Mouse (Mus musculus) limb, embryonic 13.5 days (tissue): ENCODE results near the gene Psmd8. TPM values are rescaled to one million over a fixed set of nuclear protein-coding genes. Genes with fewer than 3 reads are reported as not detected.
A peak's percentile ranks its signal among the peaks of the same experiment; 100 is the strongest.

ENCODE experiments used
- ATAC-seq: fragments of 200-750 bp; cut with Nextera tagmentation; 2 replicates; pipeline ENCODE4 v1.8.0; 2017; ENCODE audit warnings: low read depth, moderate number of reproducible peaks, moderate TSS enrichment; ENCODE audit not compliant: low FRiP score
- H3K27ac ChIP-seq: fragments of 300-500 bp; sonication (generic); 2 replicates; pipeline ENCODE4 v1.5.1; 2015; ENCODE audit warnings: inconsistent platforms, mild to moderate bottlenecking, moderate library complexity
- H3K27me3 ChIP-seq: fragments of 300-500 bp; sonication (generic); 2 replicates; pipeline ENCODE4 v1.6.1; 2015; ENCODE audit warnings: mild to moderate bottlenecking, inconsistent platforms
- H3K36me3 ChIP-seq: fragments of 300-500 bp; sonication (generic); 2 replicates; pipeline ENCODE4 v1.6.1; 2015; ENCODE audit warnings: inconsistent platforms, mild to moderate bottlenecking, moderate library complexity
- H3K4me1 ChIP-seq: fragments of 300-500 bp; sonication (generic); 2 replicates; pipeline ENCODE4 v1.6.1; 2015; ENCODE audit warnings: inconsistent platforms
- H3K4me2 ChIP-seq: fragments of 300-500 bp; sonication (generic); replicated peaks from 2 replicates; pipeline ENCODE4 v1.6.1; 2015; ENCODE audit warnings: inconsistent platforms, mild to moderate bottlenecking, moderate library complexity
- H3K4me3 ChIP-seq: fragments of 300-500 bp; sonication (generic); 2 replicates; pipeline ENCODE4 v1.5.1; 2015; ENCODE audit warnings: moderate library complexity, mild to moderate bottlenecking, inconsistent platforms
- H3K9ac ChIP-seq: fragments of 300-500 bp; sonication (generic); 2 replicates; pipeline ENCODE4 v1.6.1; 2015; ENCODE audit warnings: mild to moderate bottlenecking, inconsistent platforms
- H3K9me3 ChIP-seq: fragments of 300-500 bp; sonication (generic); 2 replicates; pipeline ENCODE4 v1.6.1; 2016; ENCODE audit warnings: inconsistent platforms
- WGBS: fragments of 180-500 bp; shearing (Covaris S2); methylation state at CpG from one replicate; pipeline ENCODE4 v1.1.7; 2015; 5-methylcytosine and 5-hydroxymethylcytosine counted together
- polyA plus RNA-seq: library from polyadenylated mRNA; unstranded; fragments of >200 nt; fragmentation: Nextera tagmentation; extraction: Ambion mirVana; gene quantifications from 2 replicates; pipeline ENCODE4 v1.2.1, GENCODE M21; 2015

Psmd8 gene
- polyA plus RNA-seq, 1 experiment from 2014 or later: 270 TPM

DNA sequence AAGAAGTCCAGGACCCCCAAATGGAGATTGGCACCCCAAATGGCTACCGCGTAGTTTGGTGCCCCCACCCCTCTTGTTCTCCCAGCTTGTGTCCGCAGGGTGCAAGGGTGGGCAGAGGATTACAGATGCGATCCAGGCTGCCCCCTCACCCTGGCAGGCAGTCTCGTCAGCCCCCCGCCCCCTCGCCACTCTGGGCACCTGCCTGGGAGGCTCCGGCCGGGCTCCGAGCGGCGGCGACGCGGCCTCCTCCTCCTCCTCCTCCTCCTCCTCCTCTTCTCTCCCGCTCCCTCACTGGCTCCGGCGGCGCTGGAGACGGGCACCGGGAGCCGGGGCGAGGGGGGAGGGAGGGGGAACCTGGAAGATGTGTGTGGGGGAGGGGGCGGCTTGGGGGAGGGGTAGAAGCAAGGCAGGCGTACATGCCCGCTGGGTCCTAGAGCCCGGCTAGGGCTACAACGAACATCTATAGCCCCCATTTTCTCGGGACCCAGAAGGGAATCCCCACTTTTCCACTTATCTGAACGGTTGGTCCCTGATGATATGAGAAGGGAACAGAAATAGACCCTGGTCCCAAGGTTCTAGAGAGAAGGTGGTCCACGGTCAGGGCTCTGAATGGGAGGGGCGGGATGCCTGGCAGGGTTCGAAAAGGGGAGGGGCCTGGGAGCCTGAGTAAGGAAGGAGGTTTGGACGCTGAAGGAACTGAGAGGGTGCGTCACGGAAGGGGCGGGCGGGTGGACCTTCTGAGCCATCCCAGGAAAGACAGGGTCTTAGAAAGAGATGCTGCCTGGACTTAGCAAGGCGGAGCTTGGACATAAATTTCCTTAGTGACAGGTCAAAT, 11.1 kb downstream of the Psmd8 start:
- WGBS: under 1% methylated on average over 27 of the region's 39 CpGs
- Histone ChIP-seq H3K27ac (peak overlapping the region; percentile 39; the same call in 1 of the 2 replicates), H3K27me3 (peaks cover 52% of the 10 kb centered on the region)

DNA sequence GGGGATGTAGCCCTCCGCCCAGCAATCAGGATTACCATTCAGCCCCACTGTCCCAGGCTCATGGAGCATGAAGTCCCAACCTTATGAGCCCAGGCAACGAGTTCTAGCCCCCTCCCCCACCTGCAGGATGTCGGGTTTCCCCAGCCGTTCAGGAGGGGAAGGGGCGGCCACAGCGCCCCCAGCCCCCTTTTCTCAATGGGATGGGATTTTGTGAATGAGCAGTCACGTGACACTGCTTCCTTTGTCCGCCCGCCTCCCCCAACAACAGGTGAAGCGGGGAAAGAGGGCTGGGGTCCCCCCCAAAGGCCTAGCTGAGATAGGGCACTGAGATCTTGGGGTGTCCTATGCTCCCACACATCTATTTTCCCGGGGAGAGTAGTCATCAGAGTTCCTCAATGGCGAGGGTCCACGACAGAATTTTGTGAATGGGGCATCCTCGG, 11.7 kb downstream of the Psmd8 start:
- H3K4me2 ChIP-seq: peak overlapping the region; percentile 86
- no peaks in the 10 kb centered on the region for H3K9me3 ChIP-seq
- peak overlapping the region; percentile 74 for H3K4me3 ChIP-seq
- peaks cover 18% of the 10 kb centered on the region for H3K36me3 ChIP-seq
- ATAC-seq: no peak
- H3K27ac ChIP-seq: no peak overlapping the region
- H3K9ac ChIP-seq: peak overlapping the region; percentile 71
- H3K4me1 ChIP-seq: peaks cover 41% of the 10 kb centered on the region
- H3K27me3 ChIP-seq: peaks cover 45% of the 10 kb centered on the region
- WGBS: 1% methylated on average over 14 of the region's 14 CpGs

More for the DNA sequence above, 11.1 kb downstream of the Psmd8 start:
- Histone ChIP-seq H3K9me3 (no peaks in the 10 kb centered on the region), H3K4me3 (peak overlapping the region; percentile 74), H3K9ac (peak overlapping the region; percentile 71), H3K36me3 (peaks cover 24% of the 10 kb centered on the region), H3K4me2 (peak overlapping the region; percentile 86), H3K4me1 (peaks cover 41% of the 10 kb centered on the region)
- peak; percentile 87 for ATAC-seq

DNA sequence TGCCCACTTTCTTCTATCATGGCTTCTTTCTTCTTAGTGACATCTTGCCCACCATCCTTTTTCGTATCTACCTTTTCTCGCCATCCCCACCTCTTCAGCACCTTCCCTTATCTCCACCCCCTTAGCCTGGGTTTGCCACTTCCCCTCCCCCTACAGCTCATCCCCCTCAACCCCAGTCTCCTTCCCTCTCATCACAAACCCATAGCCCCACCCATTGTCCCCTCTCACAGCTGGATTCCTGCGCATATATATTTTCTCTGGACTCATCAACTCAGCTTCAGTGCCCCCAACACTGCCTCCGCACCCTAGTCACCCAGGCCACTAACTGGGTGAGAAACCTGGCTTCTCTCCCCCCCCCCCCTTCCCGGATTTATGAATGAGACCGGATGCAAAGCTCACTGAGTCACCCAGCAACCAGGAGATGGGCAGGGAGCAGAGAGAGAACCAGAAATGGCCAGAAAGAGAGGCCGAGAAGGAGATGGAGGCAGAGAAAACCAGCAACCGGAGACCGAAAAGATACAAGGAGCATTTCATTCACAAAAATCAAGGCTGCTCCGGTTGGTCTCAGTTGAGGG, 12.3 kb downstream of the Psmd8 start:
- Histone ChIP-seq H3K4me1 (peaks cover 41% of the 10 kb centered on the region), H3K9me3 (no peaks in the 10 kb centered on the region), H3K27ac (0 out of 2 replicates have a peak overlapping the region, but pooled peaks have one; percentile 28), H3K9ac (peak overlapping the region; percentile 71; the same call in 1 of the 2 replicates), H3K4me2 (peak overlapping the region; percentile 86), H3K27me3 (peaks cover 39% of the 10 kb centered on the region), H3K36me3 (peaks cover 12% of the 10 kb centered on the region), H3K4me3 (peak overlapping the region; percentile 74)
- no peak for ATAC-seq
- WGBS: 5% methylated on average over 10 of the region's 10 CpGs

DNA sequence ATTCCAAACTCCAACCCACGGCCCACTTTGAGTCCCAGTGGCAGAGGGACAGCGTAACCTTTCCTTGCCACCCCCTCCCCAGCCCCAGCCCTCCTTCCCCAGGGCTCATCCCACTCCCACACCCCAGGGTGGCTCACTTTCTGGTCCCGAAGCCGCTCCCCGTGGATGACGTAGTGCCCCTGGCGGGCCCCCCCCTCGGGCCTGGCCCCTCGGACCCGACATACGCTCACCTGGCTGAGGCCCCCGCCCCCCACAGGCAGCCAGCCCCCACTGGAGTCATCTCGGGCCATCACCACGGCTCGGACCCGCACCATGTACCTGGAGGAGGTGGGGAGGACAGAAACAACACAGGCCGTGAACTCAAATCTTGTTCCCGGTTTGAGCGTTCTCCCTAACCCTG, 12.8 kb downstream of the Psmd8 start:
- Histone ChIP-seq H3K9ac (peak overlapping the region; percentile 71; the same call in 1 of the 2 replicates), H3K4me1 (peaks cover 41% of the 10 kb centered on the region), H3K9me3 (no peaks in the 10 kb centered on the region), H3K4me3 (peak overlapping the region; percentile 74; the same call in 1 of the 2 replicates), H3K27ac (no peak overlapping the region), H3K4me2 (peak overlapping the region; percentile 86), H3K36me3 (peaks cover 7% of the 10 kb centered on the region; the same call in 1 of the 2 replicates), H3K27me3 (peaks cover 34% of the 10 kb centered on the region)
- 17% methylated on average over 19 of the region's 19 CpGs for WGBS
- ATAC-seq: no peak

DNA sequence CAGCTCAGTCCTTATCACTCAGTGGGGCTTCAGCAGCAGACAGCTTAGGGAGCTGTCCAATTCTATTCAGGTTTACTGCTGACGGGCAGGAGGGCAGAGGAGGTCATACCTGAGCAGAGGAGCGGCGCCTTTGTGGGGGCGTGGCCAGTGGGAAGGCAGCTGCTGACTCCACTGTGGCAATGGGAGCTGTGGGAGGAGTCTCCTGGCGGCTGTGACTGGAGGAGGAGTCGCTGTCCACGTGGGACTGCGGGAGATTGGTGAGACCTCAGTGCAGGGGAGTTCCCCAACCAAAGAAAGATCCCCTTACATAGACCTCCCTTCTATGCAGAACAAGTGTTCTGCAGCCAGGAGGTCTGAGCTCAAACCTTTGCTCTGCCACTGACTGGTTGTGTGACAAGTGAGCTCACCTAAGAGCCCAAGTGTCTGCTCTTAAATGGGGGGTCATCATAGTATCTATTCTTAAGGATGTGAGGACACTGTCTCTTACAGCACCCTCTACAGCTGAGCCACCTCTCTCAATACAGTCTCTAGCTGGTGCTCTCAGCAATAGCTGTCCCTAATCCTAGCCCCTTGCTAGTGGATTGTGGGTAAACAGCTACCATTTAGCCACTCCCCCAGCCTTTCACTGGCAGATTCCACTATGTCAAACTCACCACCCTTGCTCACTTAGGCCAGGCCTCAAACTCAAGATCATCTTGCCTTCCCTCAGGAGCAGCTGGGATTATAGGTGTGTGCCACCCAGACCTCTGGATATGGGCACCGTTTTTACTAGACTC, 17.6 kb downstream of the Psmd8 start:
- Histone ChIP-seq H3K4me1 (peaks cover 4% of the 10 kb centered on the region), H3K4me2 (0 out of 2 replicates have a peak overlapping the region, but pooled peaks have one; percentile 7), H3K9me3 (no peaks in the 10 kb centered on the region), H3K36me3 (peaks cover 18% of the 10 kb centered on the region), H3K4me3 (no peak overlapping the region), H3K9ac (no peak overlapping the region), H3K27ac (no peak overlapping the region), H3K27me3 (peaks cover 35% of the 10 kb centered on the region)
- ATAC-seq: 0 out of 2 replicates have a peak, but pooled peaks have one; percentile 37
- WGBS: 13% methylated on average over 9 of the region's 9 CpGs

DNA sequence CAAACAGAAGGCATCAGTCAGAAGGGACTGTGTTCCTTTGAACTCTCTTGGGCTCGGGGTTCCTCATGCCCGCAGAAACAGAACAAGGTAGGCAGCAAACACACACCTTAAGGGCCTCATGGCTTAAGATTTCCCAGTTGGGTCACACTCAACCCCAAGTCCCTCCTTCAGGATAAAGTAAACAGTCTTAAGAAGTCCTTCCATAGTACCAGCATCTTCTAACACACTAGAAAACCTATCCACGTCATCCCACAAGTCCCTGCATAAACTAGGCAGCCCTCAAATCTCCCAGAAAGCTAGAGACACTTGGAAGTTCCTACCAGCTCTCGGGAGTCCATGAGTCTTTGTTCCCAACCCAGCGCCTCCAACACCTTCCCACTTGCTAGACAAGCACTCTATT, 18.2 kb downstream of the Psmd8 start:
- ATAC-seq: no peak
- whole genome bisulfite sequencing: 76% methylated on average over 5 of the region's 5 CpGs
- Histone ChIP-seq H3K9ac (no peak overlapping the region), H3K4me3 (no peak overlapping the region), H3K4me2 (0 out of 2 replicates have a peak overlapping the region, but pooled peaks have one; percentile 7), H3K9me3 (no peaks in the 10 kb centered on the region), H3K4me1 (no peaks in the 10 kb centered on the region), H3K36me3 (peaks cover 18% of the 10 kb centered on the region), H3K27me3 (peaks cover 35% of the 10 kb centered on the region), H3K27ac (no peak overlapping the region)

DNA sequence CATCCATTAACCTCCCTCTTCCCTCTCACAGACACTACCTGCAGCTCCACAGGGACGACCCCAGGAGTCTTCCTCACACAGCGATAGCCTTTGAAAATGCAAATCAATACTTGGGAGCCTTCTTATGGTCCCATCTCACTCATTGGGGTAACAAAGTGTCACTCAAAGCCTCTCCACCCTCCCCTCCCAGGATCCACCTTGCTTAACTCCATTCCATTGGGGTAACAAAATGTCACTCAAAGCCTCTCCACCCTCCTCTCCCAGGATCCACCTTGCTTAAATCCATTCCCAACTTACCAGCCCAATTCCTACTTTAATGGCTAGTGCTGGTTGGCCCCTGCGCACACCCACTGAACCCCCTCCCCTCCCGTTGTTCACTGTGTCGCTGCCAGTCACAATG, 22.2 kb downstream of the Psmd8 start:
- Histone ChIP-seq H3K4me2 (no peak overlapping the region), H3K9ac (no peak overlapping the region), H3K36me3 (peaks cover 18% of the 10 kb centered on the region), H3K4me1 (0 out of 2 replicates have a peak, but pooled peaks cover 4% of the 10 kb centered on the region), H3K9me3 (no peaks in the 10 kb centered on the region), H3K27me3 (peaks cover 32% of the 10 kb centered on the region), H3K4me3 (no peak overlapping the region), H3K27ac (no peak overlapping the region)
- ATAC-seq: no peak
- WGBS: 3% methylated on average over 5 of the region's 5 CpGs

DNA sequence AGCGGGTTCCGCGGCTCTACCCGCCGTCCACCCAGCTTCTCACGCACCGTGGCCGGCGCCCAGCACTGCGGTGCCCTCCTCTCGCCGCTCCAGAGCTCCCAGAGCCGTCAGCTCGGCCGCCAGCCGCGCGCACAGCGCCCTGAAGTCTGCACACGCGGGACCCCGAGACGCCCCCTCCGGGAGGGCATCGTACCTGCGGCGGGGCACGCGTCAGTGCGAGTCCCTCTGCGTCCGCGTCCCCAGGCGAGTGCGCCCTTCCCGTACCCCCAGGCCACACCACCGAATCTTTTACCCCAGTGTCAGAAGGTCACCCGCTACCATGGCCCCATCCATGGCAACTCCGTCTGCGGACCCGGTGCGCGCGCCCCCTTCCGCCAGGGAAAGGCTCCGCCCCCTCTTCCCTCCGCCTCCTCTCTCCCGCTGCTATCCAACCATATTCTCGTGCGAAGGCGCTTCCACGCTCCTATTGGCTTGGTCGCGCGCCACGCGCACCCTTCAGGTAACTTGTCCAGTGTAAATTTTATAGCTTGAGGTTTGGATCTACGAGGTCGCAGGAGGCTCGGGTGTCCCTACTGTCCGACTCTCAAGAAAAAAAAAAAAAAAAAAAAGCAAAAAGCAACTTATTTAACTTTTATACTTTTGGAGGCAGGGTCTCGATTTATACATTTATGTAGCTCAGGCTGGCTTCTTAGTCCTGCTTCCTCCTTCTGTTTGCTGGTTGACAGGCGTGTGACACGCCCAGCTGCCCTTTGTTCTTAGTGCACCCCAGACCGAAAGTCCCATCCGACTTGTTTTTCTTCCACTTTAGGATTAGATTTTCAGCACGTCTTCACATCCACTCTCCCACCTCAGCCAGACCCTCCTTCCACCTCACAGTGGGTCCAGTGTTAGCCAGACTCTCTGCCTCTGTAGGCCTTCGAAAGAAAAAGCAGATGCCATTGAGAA, 24.4 kb downstream of the Psmd8 start, which contains the start of gene Fam98c:
TSS of gene Fam98c (minus strand) at position 397 of the 945 bp plus-strand sequence.
- peak; percentile 79 for ATAC-seq
- 3% methylated on average over 62 of the region's 68 CpGs for WGBS
- 0 out of 2 replicates have a peak, but pooled peaks cover 4% of the 10 kb centered on the region for H3K4me1 ChIP-seq

DNA sequence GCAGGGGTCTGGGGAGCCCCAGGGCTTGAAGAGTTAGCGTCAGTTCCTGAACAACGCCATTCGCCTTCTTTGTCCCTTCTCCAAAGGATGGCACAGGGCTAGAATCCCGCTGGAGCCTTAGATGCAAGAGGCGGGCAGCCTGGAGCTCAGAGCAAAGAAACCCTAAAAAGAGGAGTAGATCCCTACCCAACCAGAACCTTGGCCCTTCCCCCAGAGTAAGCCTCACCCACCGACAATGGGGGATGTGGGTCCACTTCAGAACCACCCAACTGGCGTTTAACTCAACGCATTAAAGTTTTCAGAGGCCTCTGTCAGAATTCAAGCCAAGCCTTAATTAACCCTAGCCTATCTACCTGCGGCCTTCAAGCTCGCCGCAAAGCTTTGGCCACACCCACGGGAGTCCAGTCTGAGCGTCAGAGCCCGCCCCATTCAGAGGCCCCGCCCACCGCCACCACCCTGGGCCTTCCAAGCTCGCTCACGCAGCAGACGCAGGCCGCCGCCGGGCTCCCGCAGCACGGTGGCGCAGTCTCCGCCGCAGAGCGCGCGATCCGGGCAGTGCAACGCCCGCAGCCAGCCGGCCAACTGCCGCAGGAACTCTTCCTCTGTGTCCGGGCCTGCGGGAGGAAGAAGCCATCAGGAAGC, 25.2 kb downstream of the Psmd8 start:
- Histone ChIP-seq H3K9me3 (no peaks in the 10 kb centered on the region), H3K36me3 (peaks cover 4% of the 10 kb centered on the region), H3K4me3 (peak overlapping the region; percentile 82), H3K27ac (peak overlapping the region; percentile 83), H3K4me1 (0 out of 2 replicates have a peak, but pooled peaks cover 4% of the 10 kb centered on the region), H3K4me2 (peak overlapping the region; percentile 97), H3K27me3 (peaks cover 31% of the 10 kb centered on the region), H3K9ac (peak overlapping the region; percentile 85)
- peak; percentile 86 for ATAC-seq
- WGBS: 7% methylated on average over 36 of the region's 37 CpGs

More for the DNA sequence above, 24.4 kb downstream of the Psmd8 start, which contains the start of gene Fam98c:
- peaks cover 32% of the 10 kb centered on the region for H3K27me3 ChIP-seq
- peak within 1 kb of the TSS; percentile 82 for H3K4me3 ChIP-seq
- H3K27ac ChIP-seq: peak within 1 kb of the TSS; percentile 83
- no peaks in the 10 kb centered on the region for H3K9me3 ChIP-seq
- H3K9ac ChIP-seq: peak within 1 kb of the TSS; percentile 85
- peak within 1 kb of the TSS; percentile 97 for H3K4me2 ChIP-seq
- H3K36me3 ChIP-seq: peaks cover 6% of the 10 kb centered on the region

DNA sequence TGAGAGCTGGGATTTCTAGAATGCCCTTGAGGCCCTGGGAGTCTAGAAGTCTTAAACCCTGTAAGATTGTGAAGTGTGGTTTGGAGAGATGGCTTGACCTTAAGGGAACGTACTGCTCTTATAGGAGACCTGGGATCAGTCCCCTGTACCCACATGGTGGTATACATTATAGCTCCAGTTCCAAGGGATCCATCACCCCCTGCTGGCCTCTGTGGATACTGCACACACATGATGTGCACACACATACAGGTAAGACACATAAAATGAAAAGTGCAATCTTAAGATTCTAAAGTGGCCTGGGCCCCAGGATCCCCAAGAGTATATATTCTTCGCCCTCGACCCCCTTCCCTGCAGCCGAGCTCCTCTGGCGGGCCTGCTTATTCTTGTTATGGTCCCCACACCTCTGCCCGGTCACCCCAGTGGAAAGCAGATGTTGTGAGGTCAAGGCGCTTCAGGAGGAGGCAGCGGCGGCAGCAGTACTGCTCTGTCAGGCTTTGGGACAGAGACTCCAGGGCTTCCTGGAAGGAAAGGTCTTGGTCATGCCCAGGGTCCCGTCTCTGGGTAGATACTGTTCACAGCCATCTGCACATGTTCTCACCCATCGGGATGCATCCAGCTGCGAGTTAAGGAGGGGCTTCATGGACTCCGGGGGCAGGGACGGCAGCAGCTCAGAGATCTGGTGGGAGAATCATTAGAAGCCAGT, 26.3 kb downstream of the Psmd8 start:
- Histone ChIP-seq H3K4me2 (no peak overlapping the region), H3K4me3 (no peak overlapping the region), H3K36me3 (peaks cover 4% of the 10 kb centered on the region), H3K27ac (no peak overlapping the region), H3K4me1 (0 out of 2 replicates have a peak, but pooled peaks cover 4% of the 10 kb centered on the region), H3K9me3 (no peaks in the 10 kb centered on the region), H3K27me3 (peaks cover 20% of the 10 kb centered on the region), H3K9ac (no peak overlapping the region)
- WGBS: 96% methylated on average over 14 of the region's 14 CpGs
- no peak for ATAC-seq
